10 mouse cellular contexts compared by ENCODE assay signal in genomic region chr11:63175302-63175701, GRCm38 (mm10). TPM values are rescaled to one million over a fixed set of nuclear protein-coding genes. Genes with fewer than 3 reads are reported as not detected.
DNase-seq lines count a peak whose midpoint lies in the region; ATAC-seq and TF ChIP-seq lines count a peak whose summit lies in the region.
"Had no signal": no experiment of that assay in that cellular context is flagged by ENCODE, and none has a peak within 500 bp of the region (broad histone marks: within the 10 kb centered on the region; RNA-seq: fewer than 3 reads in every experiment).

No protein-coding gene starts in this region.

- no peaks in the 10 kb centered on the region for H3K27me3 ChIP-seq in lung, postnatal 0 days (replicated peaks; ENCODE audit: insufficient read depth, low read length)
- H3K27me3 ChIP-seq: limb, embryonic 15.5 days had no signal

- peak; percentile 62 for TF ChIP-seq CTCF in lung, postnatal 0 days (IDR thresholded peaks at IDR 0.05)

- WGBS in lung, postnatal 0 days, result 39% methylated on average over 3 of the region's 3 CpGs

- no peak overlapping the region for H3K27ac ChIP-seq in lung, postnatal 0 days (ENCODE audit: low read length)
- H3K27ac ChIP-seq: limb, embryonic 15.5 days had no signal

- H3K4me2 ChIP-seq in lung, postnatal 0 days (replicated peaks; ENCODE audit: low read depth, low read length), result no peak overlapping the region
- H3K4me2 ChIP-seq: limb, embryonic 15.5 days had no signal

- no peak overlapping the region for H3K9ac ChIP-seq in lung, postnatal 0 days (replicated peaks; ENCODE audit: low read depth)
- H3K9ac ChIP-seq: limb, embryonic 15.5 days had no signal

- H3K4me3 ChIP-seq in lung, postnatal 0 days (ENCODE audit: low read depth, low read length), result no peak overlapping the region
- H3K4me3 ChIP-seq: limb, embryonic 15.5 days had no signal

- H3K4me1 ChIP-seq in lung, postnatal 0 days (ENCODE audit: insufficient read depth, low read depth, low read length), result no peaks in the 10 kb centered on the region
- H3K4me1 ChIP-seq: limb, embryonic 15.5 days had no signal

- H3K9me3 ChIP-seq in lung, postnatal 0 days (ENCODE audit: low read length), result no peaks in the 10 kb centered on the region
- H3K9me3 ChIP-seq: limb, embryonic 15.5 days had no signal

- no peaks in the 10 kb centered on the region for H3K36me3 ChIP-seq in lung, postnatal 0 days (ENCODE audit: insufficient read depth, low read length)
- H3K36me3 ChIP-seq: limb, embryonic 15.5 days had no signal

- intact Hi-C loops in left cerebral cortex, postnatal 4 days (cut with DNase I), result no loop called here

- no peak for TF ChIP-seq EP300 in lung, postnatal 0 days (IDR thresholded peaks at IDR 0.05)

- DNase-seq in CD4-positive, CD25-positive, alpha-beta regulatory T cell, adult 2 months (ENCODE audit: low read depth, low spot score), result peak; percentile 13
- DNase-seq in left cerebral cortex, postnatal 4 days, result peak; percentile 14
- no peak for DNase-seq in left cerebral cortex, adult 9 months (ENCODE audit: low spot score in 2 of 2)
- peak; percentile 66 for DNase-seq in brain, adult 2 months (ENCODE audit: low read depth, low spot score)
- peak; percentile 62 for DNase-seq in lung, postnatal 0 days (ENCODE audit: low spot score)
- no peak for DNase-seq in urinary bladder, adult 2 months (ENCODE audit: low spot score)
- DNase-seq: gastrocnemius, postnatal 25 days had no signal

- ATAC-seq in CD4-positive, CD25-positive, alpha-beta regulatory T cell, adult 4 months, result no peak
- ATAC-seq in lung, postnatal 0 days, result no peak
- ATAC-seq in megakaryocyte progenitor cell, adult 5-6 weeks (replicated peaks; ENCODE audit: poor library complexity), result no peak

RNA-seq across cellular contexts. Expression of gene Pmp22, which starts 46.5 kb away (rescaled TPM):
- polyA plus RNA-seq in CD4-positive, CD25-positive, alpha-beta regulatory T cell, adult 4 months (2017; shearing (Covaris generic)), result not detected
- total RNA-seq in left cerebral cortex, postnatal 4 days (2021), result 10 to 100 TPM; 16.9 to 17.2 TPM
- polyA plus RNA-seq in lung, postnatal 0 days (2015; fragmentation: Nextera tagmentation; extraction: Ambion mirVana), result 523 and 539 TPM in 2 replicates
- not detected in 2 replicates for total RNA-seq in megakaryocyte progenitor cell, adult 5-6 weeks (2015)
- not detected in 2 replicates for total RNA-seq in megakaryocyte progenitor cell, adult 5-6 weeks (2017)
- polyA plus RNA-seq in urinary bladder, adult 2 months (2012; rRNA removed), result 57.0 and 116 TPM in 2 replicates

Comparison
In these comparisons a context has a peak if more than half of its experiments do, and no peak if none do; other contexts are left out.
1. DNase-seq: peak in CD4-positive, CD25-positive, alpha-beta regulatory T cell, adult 2 months (single experiment), left cerebral cortex, postnatal 4 days (single experiment), brain, adult 2 months (single experiment) and lung, postnatal 0 days (single experiment); none in left cerebral cortex, adult 9 months (0 of 2) and urinary bladder, adult 2 months (single experiment).
2. RNA of gene Pmp22, which starts 46.5 kb away (polyA plus RNA-seq): 523 to 539 TPM in lung, postnatal 0 days and 57.0 to 116 TPM in urinary bladder, adult 2 months; not detected in CD4-positive, CD25-positive, alpha-beta regulatory T cell, adult 4 months; every median in the first group is over 10 times any median in the second.